Mouse (Mus musculus): ENCODE results near the gene Baiap2l1. TPM values are rescaled to one million over a fixed set of nuclear protein-coding genes. Genes with fewer than 3 reads are reported as not detected.
"Not testable (repeated sequence)": the region's sequence is repeated elsewhere in the genome, so short reads cannot be mapped to it uniquely, and the experiment has no call there.

Baiap2l1 gene
- polyA plus RNA-seq, 1 experiment = 2.3 TPM

- Histone ChIP-seq H3K27me3 (ENCODE audit: control insufficient read depth, insufficient read depth, low read length) (no peaks in the 10 kb centered on the region), H3K4me3 (ENCODE audit: control insufficient read depth, low read depth, low read length) (no peak overlapping the region), H3K36me3 (ENCODE audit: control insufficient read depth, insufficient read depth, low read length) (no peaks in the 10 kb centered on the region), H3K4me1 (ENCODE audit: control insufficient read depth, insufficient read depth, low read length) (no peaks in the 10 kb centered on the region), H3K27ac (ENCODE audit: control insufficient read depth, insufficient read depth, low read depth, low read length) (no peak overlapping the region)
- TF ChIP-seq CTCF (IDR thresholded peaks at IDR 0.05; ENCODE audit: control insufficient read depth, insufficient read depth, insufficient replicate concordance, low read depth, low read length) = no peak
- TF ChIP-seq POLR2A (IDR thresholded peaks at IDR 0.05; ENCODE audit: control insufficient read depth, low read depth, low read length) = no peak
Observed at GRCm38 (mm10) chr5:144351185-144351584, 6.7 kb downstream of the Baiap2l1 start.

- Histone ChIP-seq H3K36me3 (ENCODE audit: control insufficient read depth, insufficient read depth, low read length) (no peaks in the 10 kb centered on the region), H3K4me3 (ENCODE audit: control insufficient read depth, low read depth, low read length) (no peak overlapping the region), H3K27ac (ENCODE audit: control insufficient read depth, insufficient read depth, low read depth, low read length) (no peak overlapping the region), H3K27me3 (ENCODE audit: control insufficient read depth, insufficient read depth, low read length) (no peaks in the 10 kb centered on the region), H3K4me1 (ENCODE audit: control insufficient read depth, insufficient read depth, low read length) (no peaks in the 10 kb centered on the region)
- TF ChIP-seq POLR2A (IDR thresholded peaks at IDR 0.05; ENCODE audit: control insufficient read depth, low read depth, low read length) = no peak
- TF ChIP-seq CTCF (IDR thresholded peaks at IDR 0.05; ENCODE audit: control insufficient read depth, insufficient read depth, insufficient replicate concordance, low read depth, low read length) = no peak
Observed at GRCm38 (mm10) chr5:144344592-144344991, 13.3 kb downstream of the Baiap2l1 start.

GRCm38 (mm10) chr5:144341085-144341484 lies 16.8 kb downstream of the Baiap2l1 start:
- Histone ChIP-seq H3K4me3 (ENCODE audit: control insufficient read depth, low read depth, low read length) (no peak overlapping the region), H3K27ac (ENCODE audit: control insufficient read depth, insufficient read depth, low read depth, low read length) (no peak overlapping the region), H3K27me3 (ENCODE audit: control insufficient read depth, insufficient read depth, low read length) (no peaks in the 10 kb centered on the region), H3K36me3 (ENCODE audit: control insufficient read depth, insufficient read depth, low read length) (no peaks in the 10 kb centered on the region), H3K4me1 (ENCODE audit: control insufficient read depth, insufficient read depth, low read length) (no peaks in the 10 kb centered on the region)
- TF ChIP-seq CTCF (IDR thresholded peaks at IDR 0.05; ENCODE audit: control insufficient read depth, insufficient read depth, insufficient replicate concordance, low read depth, low read length) (no peak), POLR2A (IDR thresholded peaks at IDR 0.05; ENCODE audit: control insufficient read depth, low read depth, low read length) (no peak)

- no peak overlapping the region for H3K27ac ChIP-seq (ENCODE audit: control insufficient read depth, insufficient read depth, low read depth, low read length)
- H3K4me1 ChIP-seq (ENCODE audit: control insufficient read depth, insufficient read depth, low read length) = no peaks in the 10 kb centered on the region
- no peak for TF ChIP-seq POLR2A (IDR thresholded peaks at IDR 0.05; ENCODE audit: control insufficient read depth, low read depth, low read length)
- TF ChIP-seq CTCF (IDR thresholded peaks at IDR 0.05; ENCODE audit: control insufficient read depth, insufficient read depth, insufficient replicate concordance, low read depth, low read length) = no peak
- H3K4me3 ChIP-seq (ENCODE audit: control insufficient read depth, low read depth, low read length) = no peak overlapping the region
- H3K36me3 ChIP-seq (ENCODE audit: control insufficient read depth, insufficient read depth, low read length) = no peaks in the 10 kb centered on the region
- H3K27me3 ChIP-seq (ENCODE audit: control insufficient read depth, insufficient read depth, low read length) = no peaks in the 10 kb centered on the region
Observed at GRCm38 (mm10) chr5:144338787-144339186, 19.1 kb downstream of the Baiap2l1 start.

GRCm38 (mm10) chr5:144335357-144335756 lies 22.6 kb downstream of the Baiap2l1 start:
- not testable (repeated sequence) for H3K4me3 ChIP-seq (ENCODE audit: control insufficient read depth, low read depth, low read length); H3K27me3 ChIP-seq (ENCODE audit: control insufficient read depth, insufficient read depth, low read length); H3K27ac ChIP-seq (ENCODE audit: control insufficient read depth, insufficient read depth, low read depth, low read length); H3K4me1 ChIP-seq (ENCODE audit: control insufficient read depth, insufficient read depth, low read length); H3K36me3 ChIP-seq (ENCODE audit: control insufficient read depth, insufficient read depth, low read length)

- Histone ChIP-seq H3K4me3 (ENCODE audit: control insufficient read depth, low read depth, low read length) (no peak overlapping the region), H3K36me3 (ENCODE audit: control insufficient read depth, insufficient read depth, low read length) (no peaks in the 10 kb centered on the region), H3K27ac (ENCODE audit: control insufficient read depth, insufficient read depth, low read depth, low read length) (no peak overlapping the region), H3K27me3 (ENCODE audit: control insufficient read depth, insufficient read depth, low read length) (no peaks in the 10 kb centered on the region), H3K4me1 (ENCODE audit: control insufficient read depth, insufficient read depth, low read length) (no peaks in the 10 kb centered on the region)
- no peak for TF ChIP-seq POLR2A (IDR thresholded peaks at IDR 0.05; ENCODE audit: control insufficient read depth, low read depth, low read length)
- TF ChIP-seq CTCF (IDR thresholded peaks at IDR 0.05; ENCODE audit: control insufficient read depth, insufficient read depth, insufficient replicate concordance, low read depth, low read length) = no peak
Observed at GRCm38 (mm10) chr5:144334010-144334409, 23.9 kb downstream of the Baiap2l1 start.

GRCm38 (mm10) chr5:144322717-144323116 lies 35.2 kb downstream of the Baiap2l1 start:
- Histone ChIP-seq H3K36me3 (ENCODE audit: control insufficient read depth, insufficient read depth, low read length) (no peaks in the 10 kb centered on the region), H3K27ac (ENCODE audit: control insufficient read depth, insufficient read depth, low read depth, low read length) (no peak overlapping the region), H3K4me3 (ENCODE audit: control insufficient read depth, low read depth, low read length) (no peak overlapping the region), H3K27me3 (ENCODE audit: control insufficient read depth, insufficient read depth, low read length) (no peaks in the 10 kb centered on the region), H3K4me1 (ENCODE audit: control insufficient read depth, insufficient read depth, low read length) (no peaks in the 10 kb centered on the region)
- no peak for TF ChIP-seq POLR2A (IDR thresholded peaks at IDR 0.05; ENCODE audit: control insufficient read depth, low read depth, low read length)

GRCm38 (mm10) chr5:144321681-144322080 lies 36.2 kb downstream of the Baiap2l1 start:
- H3K4me1 ChIP-seq (ENCODE audit: control insufficient read depth, insufficient read depth, low read length) = no peaks in the 10 kb centered on the region
- H3K27ac ChIP-seq (ENCODE audit: control insufficient read depth, insufficient read depth, low read depth, low read length) = no peak overlapping the region
- no peak overlapping the region for H3K4me3 ChIP-seq (ENCODE audit: control insufficient read depth, low read depth, low read length)
- H3K36me3 ChIP-seq (ENCODE audit: control insufficient read depth, insufficient read depth, low read length) = no peaks in the 10 kb centered on the region
- no peaks in the 10 kb centered on the region for H3K27me3 ChIP-seq (ENCODE audit: control insufficient read depth, insufficient read depth, low read length)
- TF ChIP-seq CTCF (IDR thresholded peaks at IDR 0.05; ENCODE audit: control insufficient read depth, insufficient read depth, insufficient replicate concordance, low read depth, low read length) (no peak), POLR2A (IDR thresholded peaks at IDR 0.05; ENCODE audit: control insufficient read depth, low read depth, low read length) (no peak)
